Mouse (Mus musculus) MEL (cell line): ENCODE measurements around the gene Baiap2l1. TPM values are rescaled to one million over a fixed set of nuclear protein-coding genes. Genes with fewer than 3 reads are reported as not detected.
A peak's percentile ranks its signal among the peaks of the same experiment; 100 is the strongest.

ENCODE experiments used
- DNase-seq: peaks from one replicate; pipeline ENCODE4 v3.0.0; 2011; ENCODE audit warnings: low read depth, low spot score
- H3K27ac ChIP-seq: 2 replicates; pipeline ENCODE4 v1.5.1; 2012; ENCODE audit warnings: low read depth, mild to moderate bottlenecking, control low read depth, low read length, moderate library complexity; ENCODE audit not compliant: control insufficient read depth
- H3K27me3 ChIP-seq, 2 experiments: fragments of 150-350 bp in 1 of 2; sonication (generic) in 1 of 2; 2 replicates each; pipeline ENCODE4 v1.6.1; 2012; ENCODE audit warnings: low read length in 2 of 2, mild to moderate bottlenecking in 2 of 2, improper control_type of control experiment in 1 of 2, moderate library complexity in 1 of 2; ENCODE audit not compliant: insufficient read depth in 2 of 2, control insufficient read depth in 1 of 2
- H3K36me3 ChIP-seq, 2 experiments: 2 replicates each; pipeline ENCODE4 v1.6.1; 2012 to 2014; ENCODE audit warnings: low read length in 2 of 2, improper control_type of control experiment in 1 of 2, inconsistent platforms in 1 of 2, mild to moderate bottlenecking in 1 of 2; ENCODE audit not compliant: insufficient read depth in 2 of 2, control insufficient read depth in 1 of 2
- H3K4me1 ChIP-seq, 2 experiments: fragments of 150-350 bp in 1 of 2; sonication (generic) in 1 of 2; 2 replicates each; pipeline ENCODE4 v1.6.1; 2012; ENCODE audit warnings: low read length in 2 of 2, improper control_type of control experiment in 1 of 2, mild to moderate bottlenecking in 1 of 2; ENCODE audit not compliant: insufficient read depth in 2 of 2, control insufficient read depth in 1 of 2
- H3K4me3 ChIP-seq, 2 experiments: fragments of 150-350 bp in 1 of 2; sonication (generic) in 1 of 2; 2 replicates each; pipeline ENCODE4 v1.5.1; 2012; ENCODE audit warnings: low read depth in 2 of 2, low read length in 2 of 2, mild to moderate bottlenecking in 2 of 2, moderate library complexity in 2 of 2, control low read depth in 1 of 2, improper control_type of control experiment in 1 of 2; ENCODE audit not compliant: control insufficient read depth in 1 of 2, insufficient read depth in 1 of 2
- H3K79me2 ChIP-seq: 2 replicates; pipeline ENCODE4 v1.6.1; 2012; ENCODE audit warnings: mild to moderate bottlenecking, low read length, moderate library complexity; ENCODE audit not compliant: control insufficient read depth, poor library complexity, insufficient read depth
- H3K9ac ChIP-seq: 2 replicates; pipeline ENCODE4 v1.6.1; 2012; ENCODE audit warnings: low read depth, mild to moderate bottlenecking, control low read depth, low read length, moderate library complexity; ENCODE audit not compliant: control insufficient read depth, poor library complexity, severe bottlenecking
- H3K9me3 ChIP-seq: fragments of 150-350 bp; sonication (generic); replicated peaks from 2 replicates; pipeline ENCODE4 v1.6.1; 2012; ENCODE audit warnings: mild to moderate bottlenecking, low read length, improper control_type of control experiment, moderate library complexity; ENCODE audit not compliant: insufficient read depth
- CHD1 ChIP-seq: IDR thresholded peaks from 2 replicates; pipeline ENCODE4 v1.6.1; 2012; ENCODE audit warnings: low read depth, mild to moderate bottlenecking, inconsistent platforms, low read length, improper control_type of control experiment
- CHD2 ChIP-seq: IDR thresholded peaks from 2 replicates; pipeline ENCODE4 v1.6.1; 2011; ENCODE audit warnings: low read length, improper control_type of control experiment
- CTCF ChIP-seq, 3 experiments: IDR thresholded peaks in 2 of 3; conservative IDR thresholded peaks in 1 of 3; 2 replicates each; pipeline ENCODE4 v1.5.1; 2011 to 2012; ENCODE audit warnings: low read length in 3 of 3, low read depth in 2 of 3, mild to moderate bottlenecking in 2 of 3, improper control_type of control experiment in 1 of 3, inconsistent platforms in 1 of 3, mixed read lengths in 1 of 3, moderate library complexity in 1 of 3; ENCODE audit not compliant: control insufficient read depth in 1 of 3, insufficient read depth in 1 of 3, poor library complexity in 1 of 3, severe bottlenecking in 1 of 3
- E2F4 ChIP-seq: IDR thresholded peaks from 2 replicates; pipeline ENCODE4 v1.6.1; 2011; ENCODE audit warnings: low read depth, low read length, improper control_type of control experiment, borderline replicate concordance
- ELF1 ChIP-seq: IDR thresholded peaks from 2 replicates; pipeline ENCODE4 v1.6.1; 2014; ENCODE audit warnings: low read depth, mild to moderate bottlenecking, inconsistent platforms, low read length, improper control_type of control experiment, moderate library complexity
- EP300 ChIP-seq, 2 experiments: IDR thresholded peaks; 2 replicates each; pipeline ENCODE4 v1.6.1; 2011; ENCODE audit warnings: improper control_type of control experiment in 2 of 2, low read length in 2 of 2, low read depth in 1 of 2, mild to moderate bottlenecking in 1 of 2
- ETS1 ChIP-seq: IDR thresholded peaks from 2 replicates; pipeline ENCODE4 v1.6.1; 2012; ENCODE audit warnings: low read depth, mild to moderate bottlenecking, inconsistent platforms, low read length, improper control_type of control experiment, moderate library complexity
- GABPA ChIP-seq: IDR thresholded peaks from 2 replicates; pipeline ENCODE4 v1.6.1; 2012; ENCODE audit warnings: low read depth, mild to moderate bottlenecking, inconsistent platforms, low read length, improper control_type of control experiment, moderate library complexity
- GATA1 ChIP-seq: IDR thresholded peaks from 2 replicates; pipeline ENCODE4 v1.6.1; 2011; ENCODE audit warnings: low read depth, low read length, improper control_type of control experiment
- MAZ ChIP-seq: IDR thresholded peaks from 2 replicates; pipeline ENCODE4 v1.6.1; 2012; ENCODE audit warnings: low read depth, mild to moderate bottlenecking, inconsistent platforms, low read length, improper control_type of control experiment
- MEF2A ChIP-seq: IDR thresholded peaks from 2 replicates; pipeline ENCODE4 v1.6.1; 2014; ENCODE audit warnings: low read depth, mild to moderate bottlenecking, inconsistent platforms, low read length, improper control_type of control experiment; ENCODE audit not compliant: poor library complexity, insufficient replicate concordance, severe bottlenecking; ENCODE audit errors: extremely low read depth
- MXI1 ChIP-seq: IDR thresholded peaks from 2 replicates; pipeline ENCODE4 v1.6.1; 2011; ENCODE audit warnings: mild to moderate bottlenecking, low read depth, low read length, improper control_type of control experiment
- MYC ChIP-seq: IDR thresholded peaks from 2 replicates; pipeline ENCODE4 v1.6.1; 2011; ENCODE audit warnings: low read depth, mild to moderate bottlenecking, low read length, improper control_type of control experiment, moderate library complexity
- NELFE ChIP-seq: IDR thresholded peaks from 2 replicates; pipeline ENCODE4 v1.6.1; 2011; ENCODE audit warnings: low read depth, low read length, improper control_type of control experiment
- RAD21 ChIP-seq: IDR thresholded peaks from 2 replicates; pipeline ENCODE4 v1.6.1; 2011; ENCODE audit warnings: mild to moderate bottlenecking, low read depth, low read length, improper control_type of control experiment
- RCOR1 ChIP-seq: IDR thresholded peaks from 2 replicates; pipeline ENCODE4 v1.6.1; 2012; ENCODE audit warnings: low read depth, mild to moderate bottlenecking, inconsistent platforms, low read length, improper control_type of control experiment
- SMC3 ChIP-seq: IDR thresholded peaks from 2 replicates; pipeline ENCODE4 v1.6.1; 2011; ENCODE audit warnings: low read depth, low read length, improper control_type of control experiment
- TAL1 ChIP-seq: IDR thresholded peaks from 2 replicates; pipeline ENCODE4 v1.6.1; 2012; ENCODE audit warnings: mild to moderate bottlenecking, inconsistent platforms, low read length, moderate library complexity, mixed read lengths
- USF1 ChIP-seq: IDR thresholded peaks from 2 replicates; pipeline ENCODE4 v1.6.1; 2014; ENCODE audit warnings: low read depth, mild to moderate bottlenecking, inconsistent platforms, low read length, improper control_type of control experiment, moderate library complexity
- ZC3H11A ChIP-seq: IDR thresholded peaks from 2 replicates; pipeline ENCODE4 v1.6.1; 2012; ENCODE audit warnings: low read depth, mild to moderate bottlenecking, inconsistent platforms, low read length, improper control_type of control experiment
- ZMIZ1 ChIP-seq: IDR thresholded peaks from 2 replicates; pipeline ENCODE4 v1.6.1; 2012; ENCODE audit warnings: low read depth, mild to moderate bottlenecking, inconsistent platforms, low read length, improper control_type of control experiment, moderate library complexity
- polyA plus RNA-seq, 2 experiments: library from polyadenylated mRNA; stranded (reverse) in 1 of 2; unstranded in 1 of 2; fragments of >175 nt in 1 of 2; fragments of >200 nt in 1 of 2; gene quantifications; 2 replicates each; pipeline versions ENCODE4 v1.2.1 to v1.2.4; 2012; ENCODE audit warnings: low replicate concordance in 2 of 2, low read depth in 1 of 2; ENCODE audit not compliant: insufficient read length in 2 of 2, insufficient read depth in 1 of 2, missing spikeins in 1 of 2
- total RNA-seq: library from RNA; depleted of rRNA; stranded (reverse); fragments of 300-350 nt; gene quantifications from 2 replicates; pipeline ENCODE4 v1.2.3, GENCODE M21; 2012

The Baiap2l1 gene
- total and polyA plus RNA-seq, 3 experiments = 0.06 TPM; not detected in 2

DNA sequence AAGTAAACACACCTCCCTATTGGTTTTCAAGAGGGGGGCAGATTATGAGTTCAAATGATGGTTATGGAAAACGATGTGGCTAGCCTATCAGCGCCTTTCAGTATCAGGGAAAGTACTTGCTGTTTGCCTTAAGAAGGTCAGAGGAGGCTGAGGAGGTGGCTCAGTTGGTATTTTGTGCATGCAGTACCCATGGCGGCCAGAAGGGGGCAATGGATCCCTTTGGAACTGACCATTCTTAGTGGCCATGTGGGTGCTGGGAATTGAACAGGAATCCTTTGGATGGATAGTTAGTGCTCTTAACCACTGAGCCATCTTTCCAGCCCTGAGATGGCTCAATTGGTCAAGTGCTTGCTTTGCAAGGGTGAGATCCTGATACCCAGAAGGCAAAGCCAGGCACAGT is 26.0 kb upstream of the Baiap2l1 start:
- H3K4me1 ChIP-seq = no peaks in the 10 kb centered on the region
- H3K9ac ChIP-seq = no peak overlapping the region
- no peak overlapping the region for H3K4me3 ChIP-seq
- no peaks in the 10 kb centered on the region for H3K27me3 ChIP-seq
- H3K27ac ChIP-seq = no peak overlapping the region
- no peaks in the 10 kb centered on the region for H3K36me3 ChIP-seq
- peak; percentile 11; the same call in 1 of the 2 replicates for TF ChIP-seq SMC3
- no peak for TF ChIP-seq ELF1
- TF ChIP-seq RAD21 = peak; percentile 12
- TF ChIP-seq CTCF (IDR thresholded peaks at IDR 0.05 in 2 of 3, conservative IDR thresholded peaks at IDR 0.05 in 1 of 3; ENCODE audit: control insufficient read depth in 1 of 3, insufficient read depth in 1 of 3, low read depth in 2 of 3, low read length in 3 of 3, poor library complexity in 1 of 3, severe bottlenecking in 1 of 3) = peak; percentile 31 to 65 (median 58)
- TF ChIP-seq, all 39 proteins: peak for 3
- no peaks in the 10 kb centered on the region for H3K79me2 ChIP-seq
- no peaks in the 10 kb centered on the region for H3K9me3 ChIP-seq
- DNase-seq = peak; percentile 19

DNA sequence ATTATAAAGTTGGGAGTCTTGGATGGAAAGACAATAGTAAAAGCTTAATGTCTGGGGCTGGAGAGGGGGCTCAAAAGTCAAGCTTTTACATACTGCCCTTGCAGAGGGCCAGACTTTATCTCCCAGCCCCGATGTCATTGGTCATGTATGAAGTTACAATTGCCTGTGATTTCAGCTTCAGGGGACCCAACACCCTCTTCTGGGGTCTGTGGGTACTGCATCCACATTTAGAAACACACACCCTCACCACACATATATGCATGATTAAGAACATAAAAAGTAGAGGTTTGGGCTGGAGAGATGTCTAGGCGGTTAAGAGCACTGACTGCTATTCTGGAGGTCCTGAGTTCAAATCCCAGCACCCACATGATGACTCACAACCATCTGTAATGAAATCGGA is 23.9 kb upstream of the Baiap2l1 start:
- H3K27me3 ChIP-seq = no peaks in the 10 kb centered on the region
- H3K9me3 ChIP-seq = no peaks in the 10 kb centered on the region
- H3K4me3 ChIP-seq = no peak overlapping the region
- no peaks in the 10 kb centered on the region for H3K36me3 ChIP-seq
- no peaks in the 10 kb centered on the region for H3K79me2 ChIP-seq
- no peak overlapping the region for H3K9ac ChIP-seq
- no peaks in the 10 kb centered on the region for H3K4me1 ChIP-seq
- peak; percentile 6 for DNase-seq
- no peak overlapping the region for H3K27ac ChIP-seq
- TF ChIP-seq CTCF (IDR thresholded peaks at IDR 0.05 in 2 of 3, conservative IDR thresholded peaks at IDR 0.05 in 1 of 3; ENCODE audit: control insufficient read depth in 1 of 3, insufficient read depth in 1 of 3, low read depth in 2 of 3, low read length in 3 of 3, poor library complexity in 1 of 3, severe bottlenecking in 1 of 3) = peak in 1 of 3 experiments; percentile 25; a peak in 2 of 6 replicates
- TF ChIP-seq E2F4 = no peak
- TF ChIP-seq CHD2 = no peak

DNA sequence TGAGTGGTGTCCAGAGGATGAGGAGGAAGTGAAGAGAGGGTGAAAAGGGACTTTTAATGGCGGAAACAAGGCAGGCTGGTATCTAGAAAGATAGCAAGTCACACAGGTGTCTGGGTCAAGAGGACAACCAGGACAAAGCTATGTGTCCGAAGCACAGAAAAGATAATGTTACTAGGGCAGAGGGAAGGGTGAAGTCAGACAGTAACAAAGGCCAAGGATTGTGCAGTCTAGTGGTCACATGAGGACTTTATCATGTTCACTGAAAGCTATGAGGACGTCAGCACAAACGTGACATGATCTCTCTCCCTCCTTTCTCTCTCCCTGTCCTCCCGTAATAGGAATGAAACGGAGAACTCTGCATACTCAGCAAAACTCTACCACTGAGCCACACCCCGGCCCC is 22.8 kb upstream of the Baiap2l1 start:
- Histone ChIP-seq H3K4me3 (no peak overlapping the region), H3K27ac (no peak overlapping the region), H3K36me3 (no peaks in the 10 kb centered on the region), H3K4me1 (no peaks in the 10 kb centered on the region), H3K9me3 (no peaks in the 10 kb centered on the region), H3K9ac (no peak overlapping the region), H3K79me2 (no peaks in the 10 kb centered on the region), H3K27me3 (no peaks in the 10 kb centered on the region)
- TF ChIP-seq MEF2A (no peak), ETS1 (no peak), CHD2 (no peak), ELF1 (no peak), MAZ (no peak), ZMIZ1 (no peak), USF1 (no peak), EP300 (IDR thresholded peaks at IDR 0.05; ENCODE audit: low read depth in 1 of 2, low read length in 2 of 2) (no peak), GABPA (no peak), MYC (no peak), CHD1 (no peak), ZC3H11A (no peak), RAD21 (no peak), MXI1 (no peak), RCOR1 (no peak), GATA1 (no peak), NELFE (no peak), TAL1 (no peak)
- no peak for DNase-seq
